Mouse (Mus musculus): ENCODE measurements around the gene Galt. TPM values are rescaled to one million over a fixed set of nuclear protein-coding genes. Genes with fewer than 3 reads are reported as not detected.
A peak's percentile ranks its signal among the peaks of the same experiment; 100 is the strongest.
"Not testable (repeated sequence)": the region's sequence is repeated elsewhere in the genome, so short reads cannot be mapped to it uniquely, and the experiment has no call there.

Galt gene
- polyA plus RNA-seq, 1 experiment from 2014 or later: 25.2 TPM

DNA sequence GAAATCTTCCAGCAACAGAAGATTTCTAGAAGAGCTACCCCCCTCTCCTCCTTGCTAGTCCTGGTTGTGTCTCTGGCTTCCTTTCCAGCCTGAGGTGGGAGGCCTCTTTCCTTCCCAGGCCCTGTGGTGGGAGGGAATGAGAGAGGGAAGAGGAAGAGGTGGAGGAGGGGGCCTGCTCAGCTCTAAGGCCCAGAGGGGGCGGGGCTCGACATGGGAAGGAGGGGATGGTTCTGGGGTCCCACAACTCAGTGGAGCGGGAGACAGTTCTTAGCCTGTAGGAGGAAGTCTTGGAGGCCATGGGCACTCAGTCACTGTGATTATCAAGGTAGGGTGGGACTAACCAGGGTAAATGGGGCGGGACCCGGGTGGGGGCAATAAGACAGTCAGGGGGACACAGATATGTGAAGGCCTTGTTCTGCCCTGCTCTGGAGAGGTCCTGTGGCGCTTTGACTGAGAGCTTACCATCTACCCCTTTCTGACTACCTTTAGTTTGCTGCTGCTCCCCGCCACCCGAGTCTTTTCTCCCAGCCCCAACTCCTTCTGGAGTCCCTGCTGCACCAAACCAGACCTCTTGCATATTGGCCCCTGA lies 7.2 kb downstream of the Galt start:
- ATAC-seq (peak; percentile 13; the same call in 1 of the 2 replicates), DNase-seq (ENCODE audit: low spot score) (no peak)
- no peak overlapping the region; the same call in 1 of the 2 replicates for H3K27ac ChIP-seq (ENCODE audit: low read depth, low read length)

DNA sequence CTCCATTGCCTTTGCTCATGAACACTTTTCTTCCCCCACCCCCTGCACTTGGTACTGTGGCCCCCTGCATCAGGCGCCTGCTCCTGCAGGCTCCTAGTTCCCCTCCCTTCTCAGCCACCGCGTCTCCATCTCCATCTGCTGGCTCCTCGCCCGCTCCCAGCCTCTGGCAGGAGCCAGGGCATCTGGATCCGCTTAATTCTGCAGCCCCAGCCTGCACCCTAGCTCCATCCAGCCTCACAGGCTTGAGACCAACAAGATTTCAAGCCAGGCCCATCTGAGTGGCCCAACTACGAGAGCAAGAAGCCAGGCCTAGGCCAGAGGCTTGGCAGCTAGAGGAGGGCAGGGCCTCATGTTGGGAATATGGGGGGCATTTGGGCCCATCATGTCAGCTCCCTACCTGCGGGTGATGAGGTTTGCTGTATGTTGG lies 7.7 kb downstream of the Galt start:
- not testable (repeated sequence) for H3K9me3 ChIP-seq (replicated peaks; ENCODE audit: control insufficient read depth, low read length); H3K4me3 ChIP-seq (ENCODE audit: low read depth, low read length); H3K36me3 ChIP-seq (ENCODE audit: control insufficient read depth, insufficient read depth, low read length); ATAC-seq; H3K27ac ChIP-seq (ENCODE audit: low read depth, low read length); H3K9ac ChIP-seq (ENCODE audit: low read length); H3K27me3 ChIP-seq (replicated peaks; ENCODE audit: control insufficient read depth, insufficient read depth, low read length); H3K4me2 ChIP-seq (ENCODE audit: low read length)
- peak; percentile 37 for DNase-seq (ENCODE audit: low spot score)
- 39% methylated on average over 8 of the region's 8 CpGs for WGBS
- H3K4me1 ChIP-seq (ENCODE audit: control insufficient read depth, insufficient read depth, low read length): peaks cover 18% of the 10 kb centered on the region

More for the DNA sequence above, 7.2 kb downstream of the Galt start:
- H3K36me3 ChIP-seq (ENCODE audit: control insufficient read depth, insufficient read depth, low read length): no peaks in the 10 kb centered on the region
- H3K4me1 ChIP-seq (ENCODE audit: control insufficient read depth, insufficient read depth, low read length): peaks cover 18% of the 10 kb centered on the region
- no peak overlapping the region for H3K4me3 ChIP-seq (ENCODE audit: low read depth, low read length)
- H3K27me3 ChIP-seq (replicated peaks; ENCODE audit: control insufficient read depth, insufficient read depth, low read length): no peaks in the 10 kb centered on the region
- no peak overlapping the region; the same call in 1 of the 2 replicates for H3K9ac ChIP-seq (ENCODE audit: low read length)
- 43% methylated on average over 8 of the region's 8 CpGs for WGBS
- no peaks in the 10 kb centered on the region for H3K9me3 ChIP-seq (replicated peaks; ENCODE audit: control insufficient read depth, low read length)
- no peak overlapping the region for H3K4me2 ChIP-seq (ENCODE audit: low read length)

DNA sequence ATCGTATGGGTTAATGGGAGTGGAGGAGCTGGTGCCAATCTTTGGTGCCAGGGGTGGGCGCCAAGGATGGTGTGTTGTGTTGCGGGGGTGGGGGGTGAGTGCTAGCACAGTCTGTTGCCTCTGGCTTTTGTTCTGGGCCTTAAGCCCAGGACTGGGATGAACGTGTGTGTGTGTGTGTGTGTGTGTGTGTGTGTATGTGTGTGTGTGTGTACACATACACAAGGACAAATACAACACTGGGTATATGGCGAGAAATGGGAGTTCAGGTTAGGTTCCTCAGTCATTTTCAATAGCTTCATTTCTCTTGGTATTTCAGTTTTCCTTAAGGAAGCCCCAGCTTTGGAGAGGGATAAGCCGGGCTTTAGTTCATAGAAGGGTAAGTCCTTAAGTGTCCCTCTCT lies 8.1 kb downstream of the Galt start:
- not testable (repeated sequence) for H3K4me2 ChIP-seq (ENCODE audit: low read length); H3K27me3 ChIP-seq (replicated peaks; ENCODE audit: control insufficient read depth, insufficient read depth, low read length); DNase-seq (ENCODE audit: low spot score); H3K36me3 ChIP-seq (ENCODE audit: control insufficient read depth, insufficient read depth, low read length); H3K4me3 ChIP-seq (ENCODE audit: low read depth, low read length); H3K9me3 ChIP-seq (replicated peaks; ENCODE audit: control insufficient read depth, low read length); H3K9ac ChIP-seq (ENCODE audit: low read length); H3K27ac ChIP-seq (ENCODE audit: low read depth, low read length); ATAC-seq
- H3K4me1 ChIP-seq (ENCODE audit: control insufficient read depth, insufficient read depth, low read length): peaks cover 18% of the 10 kb centered on the region
- 73% methylated on average over 3 of the region's 6 CpGs for WGBS

DNA sequence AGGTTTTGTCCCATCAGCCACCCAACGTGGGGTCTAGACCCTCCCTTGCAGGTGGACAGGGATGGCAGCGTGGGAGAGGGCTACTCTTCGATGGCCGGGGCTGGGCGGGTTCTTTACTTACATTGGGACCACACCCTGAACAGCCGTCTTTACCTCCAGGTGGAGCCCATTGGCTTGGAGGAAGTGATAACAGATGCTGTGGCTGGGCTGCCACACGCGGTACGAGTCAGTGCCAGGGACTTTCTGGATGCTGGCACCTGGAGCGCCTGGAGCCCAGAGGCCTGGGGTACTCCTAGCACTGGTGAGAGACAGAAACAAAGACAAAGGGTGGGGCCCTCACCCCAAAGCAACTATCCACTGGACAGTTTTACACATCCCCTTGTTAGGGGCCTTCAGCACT lies 12.3 kb downstream of the Galt start:
- not testable (repeated sequence) for H3K4me3 ChIP-seq (ENCODE audit: low read depth, low read length); H3K27ac ChIP-seq (ENCODE audit: low read depth, low read length); H3K9me3 ChIP-seq (replicated peaks; ENCODE audit: control insufficient read depth, low read length); ATAC-seq; H3K36me3 ChIP-seq (ENCODE audit: control insufficient read depth, insufficient read depth, low read length); H3K4me1 ChIP-seq (ENCODE audit: control insufficient read depth, insufficient read depth, low read length); H3K27me3 ChIP-seq (replicated peaks; ENCODE audit: control insufficient read depth, insufficient read depth, low read length); DNase-seq (ENCODE audit: low spot score); H3K4me2 ChIP-seq (ENCODE audit: low read length); H3K9ac ChIP-seq (ENCODE audit: low read length)
- 82% methylated on average over 10 of the region's 10 CpGs for whole genome bisulfite sequencing

DNA sequence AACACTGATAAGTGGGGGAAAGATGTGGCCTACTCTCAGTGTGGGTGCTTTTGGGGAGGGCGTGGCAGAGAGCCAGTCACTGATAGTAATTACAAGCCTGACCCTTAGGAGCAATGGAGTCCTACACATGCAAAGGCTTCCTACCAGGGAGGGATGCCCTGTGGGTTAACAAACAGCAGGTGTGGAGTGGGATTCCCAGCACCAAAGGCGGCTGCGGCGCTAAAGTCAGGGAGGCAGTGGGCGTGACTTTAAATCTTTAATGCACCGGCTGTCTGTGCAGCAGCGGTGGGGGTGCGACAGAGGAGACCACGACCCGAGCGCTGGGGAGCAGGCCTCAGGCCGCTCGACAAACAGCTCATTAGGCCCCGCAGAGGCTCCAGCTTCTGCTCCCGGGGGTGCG lies 17.9 kb downstream of the Galt start:
- H3K9me3 ChIP-seq (replicated peaks; ENCODE audit: control insufficient read depth, low read length); H3K27ac ChIP-seq (ENCODE audit: low read depth, low read length); H3K9ac ChIP-seq (ENCODE audit: low read length); DNase-seq (ENCODE audit: low spot score); H3K36me3 ChIP-seq (ENCODE audit: control insufficient read depth, insufficient read depth, low read length); H3K4me1 ChIP-seq (ENCODE audit: control insufficient read depth, insufficient read depth, low read length); ATAC-seq; H3K27me3 ChIP-seq (replicated peaks; ENCODE audit: control insufficient read depth, insufficient read depth, low read length): not testable (repeated sequence)
- peak overlapping the region; percentile 40 for H3K4me2 ChIP-seq (ENCODE audit: low read length)
- WGBS: 7% methylated on average over 7 of the region's 16 CpGs
- peak overlapping the region; percentile 17 for H3K4me3 ChIP-seq (ENCODE audit: low read depth, low read length)

DNA sequence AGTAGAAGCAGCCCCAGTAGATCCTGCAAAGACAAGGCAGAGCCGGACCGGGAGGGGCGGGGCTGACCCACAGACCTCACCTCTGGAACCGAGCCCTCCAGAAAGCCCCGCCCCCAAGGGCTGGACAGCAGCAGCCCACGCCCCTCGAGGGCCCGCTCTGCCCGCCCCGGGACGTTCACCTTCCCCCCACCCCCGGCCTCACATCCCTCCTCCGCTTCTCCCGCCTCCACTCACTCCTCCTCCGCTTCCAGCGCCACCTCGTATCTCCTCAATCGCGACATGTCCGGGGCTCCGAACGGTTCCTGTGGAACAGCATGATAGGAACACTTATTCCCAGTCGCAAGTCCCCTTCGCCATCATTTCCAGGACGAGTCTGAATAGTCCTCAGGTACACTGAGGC lies 18.5 kb downstream of the Galt start:
- H3K9me3 ChIP-seq (replicated peaks; ENCODE audit: control insufficient read depth, low read length); H3K27me3 ChIP-seq (replicated peaks; ENCODE audit: control insufficient read depth, insufficient read depth, low read length); H3K27ac ChIP-seq (ENCODE audit: low read depth, low read length); H3K4me1 ChIP-seq (ENCODE audit: control insufficient read depth, insufficient read depth, low read length); H3K36me3 ChIP-seq (ENCODE audit: control insufficient read depth, insufficient read depth, low read length); ATAC-seq: not testable (repeated sequence)
- Histone ChIP-seq H3K4me3 (ENCODE audit: low read depth, low read length) (peak overlapping the region; percentile 38), H3K9ac (ENCODE audit: low read length) (peak overlapping the region; percentile 46; the same call in 1 of the 2 replicates), H3K4me2 (ENCODE audit: low read length) (peak overlapping the region; percentile 43)
- WGBS: under 1% methylated on average over 16 of the region's 25 CpGs
- DNase-seq (ENCODE audit: low spot score): peak; percentile 44

DNA sequence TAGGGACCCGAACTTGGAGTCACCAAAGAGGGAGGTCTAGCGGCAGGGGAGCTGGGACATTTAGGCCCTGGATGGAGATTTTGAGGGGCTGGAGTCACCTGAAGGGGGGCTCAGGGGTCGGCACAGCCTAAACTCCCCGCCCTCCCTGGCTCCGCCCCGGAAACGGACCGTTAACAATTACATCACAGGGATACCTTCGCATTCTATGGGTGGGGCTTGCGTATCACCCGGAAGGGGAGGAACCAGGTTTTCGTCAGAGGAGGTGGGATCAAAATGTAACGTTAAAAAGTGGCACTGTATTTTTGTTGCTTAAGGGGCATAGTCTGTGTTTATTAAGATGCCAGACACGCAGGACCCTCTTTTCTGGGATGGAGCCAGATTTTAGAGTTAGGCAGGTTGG lies 19.0 kb downstream of the Galt start, which contains the start of gene Ccl27a:
Gene Ccl27a, minus strand, starts transcription at position 246 of the 400 bp plus-strand sequence.
- H3K27me3 ChIP-seq (replicated peaks; ENCODE audit: control insufficient read depth, insufficient read depth, low read length); H3K9me3 ChIP-seq (replicated peaks; ENCODE audit: control insufficient read depth, low read length); ATAC-seq; H3K36me3 ChIP-seq (ENCODE audit: control insufficient read depth, insufficient read depth, low read length); H3K4me1 ChIP-seq (ENCODE audit: control insufficient read depth, insufficient read depth, low read length): not testable (repeated sequence)
- WGBS: 0% methylated on average over 12 of the region's 14 CpGs
- peak within 1 kb of the TSS; percentile 46; the same call in 1 of the 2 replicates for H3K9ac ChIP-seq (ENCODE audit: low read length)
- H3K4me2 ChIP-seq (ENCODE audit: low read length): peak within 1 kb of the TSS; percentile 49
- peak within 1 kb of the TSS; percentile 38 for H3K4me3 ChIP-seq (ENCODE audit: low read depth, low read length)
- peak within 1 kb of the TSS; percentile 14; the same call in 1 of the 2 replicates for H3K27ac ChIP-seq (ENCODE audit: low read depth, low read length)
- DNase-seq (ENCODE audit: low spot score): peak; percentile 94

DNA sequence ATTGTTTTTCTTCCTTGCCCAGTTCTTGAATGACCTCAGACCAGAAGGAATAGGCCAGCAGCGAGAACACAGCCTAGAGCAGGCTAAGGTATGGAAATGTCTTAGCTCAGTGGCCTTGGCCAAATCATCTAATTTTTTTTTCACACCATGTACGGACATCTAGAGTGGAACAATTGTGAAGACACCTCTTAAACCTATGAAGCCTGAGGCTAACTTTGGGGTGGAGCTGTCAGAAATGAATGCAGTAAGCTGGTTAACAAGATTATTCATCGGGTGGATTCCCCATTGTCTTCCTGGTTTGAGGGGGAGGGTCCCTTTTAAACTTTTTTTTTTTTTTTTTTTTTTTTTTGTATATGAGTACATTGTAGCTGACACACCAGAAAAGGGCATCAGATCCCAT lies 19.5 kb downstream of the Galt start:
- DNase-seq (ENCODE audit: low spot score); ATAC-seq; H3K4me1 ChIP-seq (ENCODE audit: control insufficient read depth, insufficient read depth, low read length); H3K9me3 ChIP-seq (replicated peaks; ENCODE audit: control insufficient read depth, low read length); H3K27me3 ChIP-seq (replicated peaks; ENCODE audit: control insufficient read depth, insufficient read depth, low read length); H3K36me3 ChIP-seq (ENCODE audit: control insufficient read depth, insufficient read depth, low read length); H3K9ac ChIP-seq (ENCODE audit: low read length): not testable (repeated sequence)
- peak overlapping the region; percentile 49 for H3K4me2 ChIP-seq (ENCODE audit: low read length)
- peak overlapping the region; percentile 14; the same call in 1 of the 2 replicates for H3K27ac ChIP-seq (ENCODE audit: low read depth, low read length)
- H3K4me3 ChIP-seq (ENCODE audit: low read depth, low read length): peak overlapping the region; percentile 38
- WGBS: 58% methylated on average over 3 of the region's 3 CpGs

DNA sequence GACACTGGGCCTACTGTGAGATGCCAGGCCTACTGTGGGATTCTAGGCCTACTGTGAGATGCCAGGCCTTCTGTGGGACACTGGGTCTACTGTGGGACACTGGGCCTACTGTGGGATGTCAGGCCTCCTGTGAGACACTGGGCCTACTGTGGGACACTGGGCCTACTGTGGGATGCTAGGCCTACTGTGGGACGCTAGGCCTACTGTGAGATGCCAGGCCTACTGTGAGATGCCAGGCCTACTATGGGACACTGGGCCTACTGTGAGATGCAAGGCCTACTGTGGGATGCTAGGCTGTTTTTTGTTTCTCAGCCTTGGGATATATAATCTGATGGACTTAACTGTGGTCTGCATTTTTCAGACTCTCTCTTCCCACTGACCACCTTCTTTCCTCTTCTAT lies 20.8 kb downstream of the Galt start:
- H3K27ac ChIP-seq (ENCODE audit: low read depth, low read length); H3K4me3 ChIP-seq (ENCODE audit: low read depth, low read length); H3K36me3 ChIP-seq (ENCODE audit: control insufficient read depth, insufficient read depth, low read length); H3K4me2 ChIP-seq (ENCODE audit: low read length); ATAC-seq; DNase-seq (ENCODE audit: low spot score); H3K9me3 ChIP-seq (replicated peaks; ENCODE audit: control insufficient read depth, low read length); H3K9ac ChIP-seq (ENCODE audit: low read length); H3K27me3 ChIP-seq (replicated peaks; ENCODE audit: control insufficient read depth, insufficient read depth, low read length); H3K4me1 ChIP-seq (ENCODE audit: control insufficient read depth, insufficient read depth, low read length): not testable (repeated sequence)
- WGBS: 94% methylated on average over 1 of the region's 1 CpGs
